Mouse (Mus musculus): ENCODE results near the gene Cdk8.

- TF ChIP-seq POLR2AphosphoS5 (IDR thresholded peaks at IDR 0.05; ENCODE audit: borderline replicate concordance, low read depth, low read length) (no peak), RAD21 (IDR thresholded peaks at IDR 0.05; ENCODE audit: low read depth, low read length) (no peak), CTCF (IDR thresholded peaks at IDR 0.05 in 2 of 3, conservative IDR thresholded peaks at IDR 0.05 in 1 of 3; ENCODE audit: control insufficient read depth in 1 of 3, insufficient read depth in 1 of 3, low read depth in 2 of 3, low read length in 3 of 3, poor library complexity in 1 of 3, severe bottlenecking in 1 of 3) (no peak), EP300 (IDR thresholded peaks at IDR 0.05; ENCODE audit: low read depth in 1 of 2, low read length in 2 of 2) (no peak), CHD1 (IDR thresholded peaks at IDR 0.05; ENCODE audit: low read depth, low read length) (no peak), TCF12 (IDR thresholded peaks at IDR 0.05; ENCODE audit: low read depth, low read length) (no peak), GATA1 (IDR thresholded peaks at IDR 0.05; ENCODE audit: low read depth, low read length) (no peak), USF2 (IDR thresholded peaks at IDR 0.05; ENCODE audit: borderline replicate concordance in 1 of 2, insufficient read depth in 1 of 2, low read depth in 1 of 2, low read length in 2 of 2) (no peak), SMC3 (IDR thresholded peaks at IDR 0.05; ENCODE audit: low read depth, low read length) (no peak), MAX (IDR thresholded peaks at IDR 0.05; ENCODE audit: low read length) (no peak), E2F4 (IDR thresholded peaks at IDR 0.05; ENCODE audit: borderline replicate concordance, low read depth, low read length) (no peak), MEF2A (IDR thresholded peaks at IDR 0.05; ENCODE audit: extremely low read depth, insufficient replicate concordance, low read depth, low read length, poor library complexity, severe bottlenecking) (no peak), POLR2A (IDR thresholded peaks at IDR 0.05; ENCODE audit: control insufficient read depth in 1 of 2, insufficient read depth in 1 of 2, low read depth in 1 of 2, low read length in 2 of 2, poor library complexity in 1 of 2) (no peak), NELFE (IDR thresholded peaks at IDR 0.05; ENCODE audit: low read depth, low read length) (no peak)
These were observed 118.2 kb downstream of the Cdk8 start for GRCm38 (mm10) chr5:146349183-146349582.

Data from MEL (cell line).